Mouse (Mus musculus): ENCODE results near the gene Lrrtm4.

Gene Lrrtm4

DNA sequence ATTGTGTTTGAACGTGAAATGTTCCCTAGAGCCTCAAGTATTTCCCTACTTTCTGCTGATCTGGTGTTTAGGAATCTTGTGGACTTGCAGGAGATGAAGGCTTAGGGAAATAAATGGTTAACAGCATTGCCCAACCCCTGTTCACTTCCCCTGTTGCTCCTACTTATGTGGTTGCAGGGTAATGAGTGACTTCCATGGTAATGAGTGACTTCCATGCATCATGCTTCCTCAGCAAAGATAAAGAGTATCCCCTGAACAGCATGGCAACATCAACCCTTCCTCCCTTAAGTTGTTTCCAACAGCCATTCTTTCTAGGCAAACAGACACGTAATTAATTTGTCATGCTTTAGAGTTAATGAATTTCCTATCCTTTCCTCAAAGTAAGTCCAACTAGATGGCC is 685.5 kb downstream of the Lrrtm4 start:
- DNase-seq (ENCODE audit: extremely low spot score, low spot score), result no peak

DNA sequence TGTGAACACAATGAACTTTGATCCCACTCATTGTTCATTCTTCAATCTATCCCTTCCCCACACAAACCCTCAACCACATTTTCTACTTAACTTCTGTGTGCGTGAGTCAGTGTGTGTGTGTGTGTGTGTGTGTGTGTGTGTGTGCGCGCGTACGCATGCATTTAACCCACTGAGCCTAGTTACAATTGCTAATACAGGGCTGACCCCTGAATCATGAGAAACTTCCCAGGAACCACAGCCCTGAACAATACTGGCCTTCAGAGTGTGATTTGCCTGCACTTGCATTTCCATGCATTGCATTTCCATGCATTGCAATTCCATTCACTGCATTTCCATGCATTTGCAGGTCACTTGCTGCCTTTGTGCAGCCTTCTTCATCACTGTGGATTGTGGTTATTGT is 701.8 kb downstream of the Lrrtm4 start:
- DNase-seq (ENCODE audit: extremely low spot score, low spot score), result no peak

DNA sequence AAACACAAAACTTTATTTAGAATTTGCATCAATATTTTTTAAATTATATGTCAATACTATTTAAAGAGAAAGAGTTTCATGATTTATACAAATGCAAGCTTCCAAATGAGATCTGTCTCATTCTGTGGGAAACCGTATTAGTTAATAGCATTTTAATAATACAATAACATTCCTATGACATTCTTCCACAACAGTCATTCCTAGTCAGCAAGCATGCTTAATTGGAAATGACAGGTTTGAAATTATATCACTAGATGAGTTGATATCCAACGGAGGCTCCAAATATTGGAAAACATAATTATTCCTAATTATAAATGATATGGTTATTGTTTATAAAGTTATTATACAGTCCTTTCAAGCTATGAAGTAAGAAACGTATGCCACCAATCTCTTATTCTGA is 714.7 kb downstream of the Lrrtm4 start:
- no peak for DNase-seq (ENCODE audit: extremely low spot score, low spot score)

DNA sequence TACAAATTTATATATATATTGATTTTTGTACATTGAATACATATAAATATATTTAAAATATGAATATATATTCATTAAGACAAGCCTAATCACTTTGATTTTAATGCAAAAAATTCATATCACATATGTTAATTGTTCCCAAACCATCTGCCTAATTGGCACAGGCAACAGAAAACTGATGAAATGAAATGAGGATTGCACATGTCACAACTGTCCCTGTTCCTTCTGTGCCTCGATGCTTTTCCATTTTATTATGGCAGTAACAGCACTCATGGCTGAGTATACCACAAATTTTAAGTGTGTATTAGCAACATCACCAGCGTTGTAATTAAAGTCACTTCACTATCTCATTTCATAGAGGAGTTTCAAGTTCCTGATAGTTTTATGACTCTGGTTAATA is 732.1 kb downstream of the Lrrtm4 start:
- no peak for DNase-seq (ENCODE audit: extremely low spot score, low spot score)

DNA sequence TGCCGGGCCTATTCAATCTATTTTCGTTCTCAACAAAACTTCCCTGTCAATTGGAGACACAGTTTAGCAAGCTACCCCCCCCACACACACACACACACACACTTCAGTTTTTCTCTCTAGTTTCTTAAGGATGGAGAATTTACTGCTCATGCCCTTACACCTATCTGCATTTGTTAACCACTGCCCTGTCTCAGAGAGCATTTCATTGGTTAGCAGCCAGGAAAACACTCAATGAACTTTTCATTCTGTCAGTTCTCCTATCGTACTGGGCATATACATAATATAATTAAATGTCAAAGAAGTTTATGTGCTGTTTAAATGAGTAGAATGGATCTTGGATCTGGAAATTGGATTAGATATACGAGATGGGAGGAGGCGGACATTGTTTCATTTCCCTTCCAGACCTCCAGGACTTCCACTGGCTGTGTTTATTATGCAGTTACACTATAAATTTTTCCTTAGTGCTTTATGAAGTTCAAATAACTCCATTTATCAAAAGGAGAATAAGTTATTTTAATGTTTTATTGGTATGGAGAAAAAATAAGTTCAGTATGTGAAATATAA is 742.0 kb downstream of the Lrrtm4 start:
- no peak for DNase-seq (ENCODE audit: extremely low spot score, low spot score)

DNA sequence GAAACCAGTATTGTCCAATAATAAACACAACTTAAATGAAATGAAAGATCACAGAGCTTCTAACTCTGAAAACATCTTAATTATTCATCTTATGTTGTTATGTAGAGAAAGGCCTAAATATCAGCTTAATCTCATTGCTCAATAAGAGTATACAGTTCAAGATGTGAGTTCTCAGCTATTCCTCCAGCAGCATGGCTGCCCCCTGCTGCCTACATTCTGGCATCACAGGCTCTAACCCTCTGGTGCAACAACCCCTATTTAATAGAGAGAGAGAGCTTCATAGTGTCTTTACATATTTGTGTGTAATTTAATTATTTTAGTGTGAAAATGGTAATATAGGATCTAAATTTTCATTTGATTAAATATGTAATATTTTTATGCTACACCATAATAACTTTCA is 767.6 kb downstream of the Lrrtm4 start:
- DNase-seq (ENCODE audit: extremely low spot score, low spot score), result no peak

DNA sequence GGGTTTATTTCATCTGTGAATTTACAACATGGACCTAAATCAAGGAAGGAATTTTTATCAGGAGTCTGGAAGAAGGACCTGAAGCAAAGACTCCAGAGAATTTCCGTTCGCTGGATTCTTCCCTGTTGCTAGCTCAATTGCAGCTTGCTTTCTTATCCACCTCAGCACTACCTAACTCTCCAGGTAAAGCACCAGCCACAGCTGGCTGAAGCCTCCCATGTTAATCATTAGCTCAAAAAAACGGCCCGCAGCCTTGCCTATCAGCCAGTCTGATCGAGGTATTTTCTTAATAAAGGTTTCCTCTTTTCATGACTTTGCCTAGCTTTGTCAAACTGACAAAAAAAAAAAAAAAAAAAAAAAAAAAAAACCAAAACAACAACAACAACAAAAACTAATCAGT is 805.1 kb downstream of the Lrrtm4 start:
- no peak for DNase-seq (ENCODE audit: extremely low spot score, low spot score)

DNA sequence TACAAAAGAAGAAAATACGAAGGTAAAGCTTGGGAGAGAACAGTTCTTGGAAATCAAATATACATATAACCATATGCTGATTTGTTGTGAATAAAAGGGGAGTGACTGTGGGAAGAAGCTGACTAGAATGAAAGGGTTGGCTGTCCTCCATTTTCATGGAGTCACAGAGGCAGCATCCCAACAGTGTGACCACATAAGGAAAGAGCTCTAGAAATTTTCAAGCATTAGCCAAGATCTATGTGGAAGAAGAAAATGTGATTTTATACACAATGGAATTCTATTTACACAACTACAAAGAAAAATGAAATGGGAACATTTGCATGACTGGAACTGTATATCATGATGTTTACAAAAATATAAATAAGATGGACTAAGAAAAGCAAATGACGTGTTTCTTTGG is 821.1 kb downstream of the Lrrtm4 start:
- DNase-seq (ENCODE audit: extremely low spot score, low spot score), result no peak

DNA sequence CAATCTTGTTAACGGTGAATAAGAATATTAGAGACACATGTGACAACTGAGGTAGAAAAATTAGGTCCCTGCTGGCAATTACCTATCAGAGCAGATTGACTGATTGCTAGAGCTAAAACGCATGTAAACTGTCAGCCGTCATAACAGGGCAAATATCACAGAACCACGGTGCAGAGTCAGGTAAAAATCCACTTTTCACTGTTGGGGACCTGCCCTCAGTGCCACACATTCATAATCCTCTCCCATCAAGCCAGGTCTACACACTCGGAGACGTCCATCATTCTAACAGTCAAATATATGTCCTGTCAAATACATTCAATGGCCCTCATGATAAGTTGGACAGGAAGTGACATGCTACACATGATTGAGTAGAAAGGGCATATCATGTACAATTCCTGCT is 826.6 kb downstream of the Lrrtm4 start:
- no peak for DNase-seq (ENCODE audit: extremely low spot score, low spot score)

DNA sequence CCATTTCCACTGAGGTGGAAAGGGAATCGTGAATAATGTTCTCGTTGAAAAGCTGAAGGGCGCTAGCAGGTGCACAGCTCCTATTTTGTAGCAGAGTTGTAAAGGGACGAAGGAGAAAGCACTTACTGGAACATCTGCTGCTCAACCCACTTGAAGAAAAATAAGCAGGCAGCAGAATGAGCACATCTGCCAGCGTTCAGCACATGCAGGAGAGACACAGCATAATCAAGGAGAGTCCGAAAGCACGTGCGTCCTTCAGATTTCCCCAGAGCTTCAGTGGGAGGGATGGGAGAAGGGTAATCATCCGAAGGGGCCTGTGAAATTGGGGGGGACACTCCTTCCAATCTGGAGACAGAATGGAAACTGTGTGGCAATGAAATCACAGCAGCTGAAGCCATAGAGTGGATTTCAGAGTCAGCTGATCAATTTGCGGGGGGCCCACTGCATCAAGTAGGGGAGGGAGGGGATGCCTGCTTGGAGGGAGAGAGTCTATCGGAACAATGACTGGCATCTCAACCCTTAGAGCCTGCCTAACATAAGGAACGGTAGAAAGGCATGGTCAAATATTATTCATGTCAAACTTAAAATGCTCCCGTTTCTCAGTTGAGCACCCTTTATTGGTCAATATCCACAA is 838.4 kb downstream of the Lrrtm4 start:
- no peak for DNase-seq (ENCODE audit: extremely low spot score, low spot score)

Measured in neural tube, embryonic 10.5 days (tissue).